Mouse (Mus musculus) spleen, adult 2 months (tissue): ENCODE data around the gene Capn2.

Experiments
- CTCF ChIP-seq: fragments of 200-500 bp; IDR thresholded peaks from 2 replicates; pipeline ENCODE4 v1.5.1; 2011; ENCODE audit warnings: mild to moderate bottlenecking, inconsistent platforms; ENCODE audit not compliant: insufficient read depth, insufficient read length, insufficient replicate concordance; ENCODE audit errors: extremely low read depth
- POLR2A ChIP-seq: fragments of 200-500 bp; IDR thresholded peaks from 2 replicates; pipeline ENCODE4 v1.6.1; 2011; ENCODE audit warnings: low read depth, low read length, inconsistent platforms

DNA sequence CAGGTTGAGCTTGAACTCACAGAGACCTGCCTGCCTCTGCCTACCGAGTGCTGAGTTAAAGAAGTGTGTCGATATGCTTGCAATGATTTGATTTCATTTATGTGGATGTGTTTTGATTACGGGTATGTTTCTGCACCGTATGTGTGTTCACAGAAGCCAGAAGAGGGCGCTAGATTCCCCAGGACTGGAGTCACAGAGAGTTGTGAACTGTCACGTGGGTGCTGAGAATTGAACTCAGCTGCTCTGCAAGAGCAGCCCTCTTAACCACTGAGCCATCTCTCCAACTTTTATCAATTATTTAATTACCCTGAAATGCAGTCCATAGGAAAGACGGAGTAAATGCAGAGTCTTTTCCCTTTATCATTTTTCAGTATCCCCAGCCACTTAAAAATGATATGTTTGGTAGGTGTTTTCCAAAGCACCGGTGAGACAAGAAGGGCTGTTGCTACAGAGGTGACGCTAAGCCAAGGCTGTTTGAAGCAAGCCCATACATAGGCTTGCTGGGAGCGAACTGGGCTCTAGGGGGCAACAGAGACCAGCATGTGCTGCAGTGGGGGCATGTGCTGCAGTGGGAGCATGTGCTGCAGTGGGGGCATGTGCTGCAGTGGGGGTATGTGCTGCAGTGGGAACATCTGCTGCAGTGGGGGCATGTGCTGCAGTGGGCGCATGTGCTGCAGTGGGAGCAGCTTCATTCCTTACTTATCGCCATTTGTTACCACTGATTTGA lies 36.4 kb upstream of the Capn2 start:
- TF ChIP-seq CTCF: peak; percentile 45; the same call in 1 of the 2 replicates
- TF ChIP-seq POLR2A: no peak
